Mouse (Mus musculus): ENCODE measurements around the gene Nfix. TPM values are rescaled to one million over a fixed set of nuclear protein-coding genes. Genes with fewer than 3 reads are reported as not detected.

The Nfix gene
- total RNA-seq, 1 experiment from 2014 or later = 26.3 TPM

DNA sequence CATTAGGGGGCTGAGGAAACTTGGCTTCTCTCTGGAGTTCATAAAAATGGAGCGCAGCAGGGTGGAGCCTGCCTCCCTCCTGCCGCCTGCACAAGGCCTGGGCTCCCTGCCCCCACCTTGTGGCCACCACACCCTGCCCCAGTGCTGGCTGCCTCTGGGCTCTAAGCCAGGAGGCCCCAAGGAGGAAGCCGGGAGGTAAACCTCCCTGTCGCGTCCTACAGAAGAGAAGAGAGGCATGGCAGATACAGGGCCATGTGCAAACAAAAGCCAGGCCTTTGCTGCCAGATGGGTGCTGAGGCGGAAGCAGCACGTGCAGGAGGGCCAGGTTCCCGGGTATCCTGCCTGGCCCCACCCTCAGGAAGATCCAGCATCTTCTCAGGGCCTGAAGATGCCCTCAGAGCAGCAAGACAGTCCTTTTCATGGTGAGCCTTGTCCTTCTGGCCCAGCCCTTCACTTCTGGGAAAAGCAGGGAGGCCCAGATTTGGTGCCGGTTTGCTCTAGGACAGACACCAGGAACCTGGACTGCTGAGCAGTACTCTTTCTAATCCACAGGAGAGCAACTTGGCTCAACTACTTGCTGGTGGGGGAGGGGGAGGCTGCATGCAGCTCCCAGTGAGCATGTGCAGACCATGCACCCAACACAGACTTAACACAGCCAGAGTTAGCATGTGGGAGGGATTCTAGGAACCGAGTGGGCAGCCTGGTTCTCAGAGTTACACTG, 77.1 kb downstream of the Nfix start, which contains the start of gene G430095P16Rik:
Gene G430095P16Rik, plus strand, starts transcription at position 158 of the 721 bp plus-strand sequence.
- ATAC-seq (replicated peaks in 1 of 2; ENCODE audit: insufficient read depth in 1 of 2, low FRiP score in 2 of 2, low TSS enrichment in 1 of 2, low read depth in 1 of 2, poor library complexity in 2 of 2, severe bottlenecking in 2 of 2) = peak; percentile 92 to 94

DNA sequence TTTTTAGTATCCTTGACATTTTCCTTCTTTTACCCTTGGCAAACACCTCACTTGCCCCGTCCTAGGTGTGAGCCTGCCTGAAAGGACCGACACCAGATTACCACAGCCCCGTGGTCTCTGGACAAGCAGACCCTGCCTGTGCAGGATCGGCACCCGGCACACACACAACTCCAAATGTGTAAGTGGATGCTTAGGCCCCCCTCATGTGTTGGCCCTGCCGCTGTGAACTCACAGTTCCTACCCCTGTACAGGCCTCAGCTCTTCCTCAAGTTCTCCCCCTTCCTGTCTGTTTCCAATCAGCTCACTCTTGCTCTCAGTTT, 77.7 kb downstream of the Nfix start:
- 0 out of 4 replicates have a peak, but pooled peaks of 1 of the 2 experiments have one; percentile 0 for ATAC-seq (replicated peaks in 1 of 2; ENCODE audit: insufficient read depth in 1 of 2, low FRiP score in 2 of 2, low TSS enrichment in 1 of 2, low read depth in 1 of 2, poor library complexity in 2 of 2, severe bottlenecking in 2 of 2)

DNA sequence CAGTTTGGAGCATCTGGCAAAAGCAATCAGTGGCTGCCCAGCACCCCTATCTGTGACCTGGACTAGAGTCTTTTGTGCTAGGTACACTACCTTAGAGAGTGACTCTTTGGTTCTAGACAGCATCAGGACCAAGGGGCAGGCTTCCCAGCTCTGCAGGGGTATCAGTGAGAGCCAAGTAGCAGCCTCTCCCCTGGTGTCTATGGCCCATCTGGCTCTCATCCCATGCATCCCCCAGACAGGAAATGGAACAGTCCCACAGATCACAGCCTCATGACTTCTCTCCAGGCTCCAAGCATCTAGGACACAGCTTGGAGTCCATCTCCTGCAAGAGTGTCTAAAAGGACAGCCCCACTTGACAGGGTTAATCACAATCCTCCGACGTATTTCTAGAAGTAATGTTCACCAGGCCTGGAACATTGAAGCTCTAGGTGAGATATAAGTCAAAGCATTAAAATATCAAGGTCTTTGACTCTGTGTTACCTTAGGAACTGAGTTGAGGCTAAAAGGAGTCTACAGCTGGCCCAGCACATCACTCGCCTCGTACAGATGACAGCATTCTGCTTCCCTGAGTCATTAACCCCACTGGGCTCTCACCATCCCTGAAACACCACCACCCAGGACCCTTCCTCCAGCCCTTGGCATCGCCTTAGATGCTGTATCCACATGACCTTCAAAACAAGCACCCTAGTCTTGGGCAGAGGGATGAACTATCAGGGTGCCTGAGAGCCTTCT, 81.0 kb downstream of the Nfix start:
- no peak for ATAC-seq (replicated peaks in 1 of 2; ENCODE audit: insufficient read depth in 1 of 2, low FRiP score in 2 of 2, low TSS enrichment in 1 of 2, low read depth in 1 of 2, poor library complexity in 2 of 2, severe bottlenecking in 2 of 2)

DNA sequence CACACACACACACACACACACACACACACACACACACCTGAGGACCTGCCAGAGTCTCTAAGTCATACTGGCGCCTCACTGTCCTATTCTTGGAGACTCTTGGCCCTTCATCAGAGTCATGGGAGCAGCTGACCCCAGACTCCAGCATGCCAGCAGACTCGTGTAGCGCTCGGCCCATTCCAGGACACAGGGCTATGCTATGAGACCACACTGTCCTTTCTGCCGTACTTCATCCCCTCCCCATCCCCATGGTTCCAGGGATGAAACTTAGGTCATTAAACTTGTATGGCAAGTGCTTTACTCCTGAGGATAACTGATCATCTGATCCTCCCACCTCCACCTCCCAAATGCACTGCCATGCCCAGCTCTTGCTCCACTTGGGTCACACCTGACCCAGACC, 81.7 kb downstream of the Nfix start:
- ATAC-seq (replicated peaks in 1 of 2; ENCODE audit: insufficient read depth in 1 of 2, low FRiP score in 2 of 2, low TSS enrichment in 1 of 2, low read depth in 1 of 2, poor library complexity in 2 of 2, severe bottlenecking in 2 of 2) = no peak

DNA sequence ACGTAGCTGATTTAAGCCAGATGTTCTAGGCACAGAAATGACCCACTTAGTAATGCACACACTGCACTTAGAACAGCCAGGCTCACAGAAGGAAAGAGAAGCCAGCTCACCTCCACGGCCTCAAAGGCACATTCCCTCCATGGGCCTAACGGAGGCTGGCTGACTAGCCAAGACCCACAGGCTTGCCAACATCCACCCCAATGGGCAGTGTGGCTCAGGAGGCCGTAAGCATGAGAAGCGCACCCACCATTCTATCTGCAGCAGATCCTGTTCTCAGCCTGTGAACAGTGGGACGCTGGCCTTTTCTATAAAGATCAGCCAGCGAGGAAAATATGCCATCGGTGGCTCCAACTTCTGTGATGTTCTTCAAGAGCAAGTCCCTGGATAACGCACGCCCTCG, 83.4 kb downstream of the Nfix start:
- ATAC-seq (replicated peaks in 1 of 2; ENCODE audit: insufficient read depth in 1 of 2, low FRiP score in 2 of 2, low TSS enrichment in 1 of 2, low read depth in 1 of 2, poor library complexity in 2 of 2, severe bottlenecking in 2 of 2) = no peak

DNA sequence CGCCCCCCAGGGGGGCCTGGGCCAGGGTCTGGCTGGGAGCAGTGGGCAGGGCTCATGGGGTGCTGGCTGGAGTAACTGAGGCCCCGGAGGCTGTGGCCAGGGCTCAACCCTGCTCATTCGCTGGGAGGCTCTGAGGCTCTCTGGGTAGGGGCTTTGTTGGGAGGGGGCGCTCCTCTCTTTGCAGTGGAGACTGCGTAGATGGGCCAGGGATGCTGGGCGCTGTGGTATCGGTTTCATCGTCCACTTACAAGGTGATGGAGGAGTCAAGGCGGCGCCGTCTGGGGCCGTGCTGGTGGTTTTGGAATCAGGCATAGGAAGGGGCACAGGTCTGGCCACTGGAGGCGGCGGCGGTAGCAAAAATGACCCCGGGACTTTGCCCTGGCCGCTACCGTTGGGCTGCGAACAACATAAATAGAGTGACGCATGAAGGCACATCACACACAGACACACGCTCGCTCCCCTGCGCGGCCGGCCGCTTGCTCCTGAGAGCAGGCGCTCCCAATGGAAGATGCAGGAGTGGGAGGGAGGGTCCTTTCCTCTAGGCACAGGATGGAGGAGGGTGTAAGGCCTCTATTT, 84.2 kb downstream of the Nfix start:
- ATAC-seq (replicated peaks in 1 of 2; ENCODE audit: insufficient read depth in 1 of 2, low FRiP score in 2 of 2, low TSS enrichment in 1 of 2, low read depth in 1 of 2, poor library complexity in 2 of 2, severe bottlenecking in 2 of 2) = no peak

DNA sequence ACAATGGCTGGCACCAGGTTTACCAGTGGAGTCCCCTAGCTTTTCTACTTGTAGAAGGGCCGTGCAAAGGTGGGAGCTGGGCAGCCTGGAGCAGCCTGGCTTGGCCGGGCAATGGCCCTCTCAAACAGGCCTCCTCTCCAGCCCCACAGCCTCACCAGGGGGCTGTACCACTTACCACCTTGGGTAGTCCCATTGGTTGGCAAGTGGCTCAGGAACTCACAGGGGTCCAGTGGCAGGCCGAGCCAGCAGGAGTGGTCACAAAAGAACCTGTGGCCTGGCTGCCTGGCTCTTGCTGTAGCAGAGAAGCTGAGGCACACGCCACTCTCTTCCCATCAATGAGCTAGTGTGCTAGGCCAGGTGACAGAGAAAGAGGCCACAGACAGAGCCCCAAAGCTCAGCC, 86.0 kb downstream of the Nfix start:
- ATAC-seq (replicated peaks in 1 of 2; ENCODE audit: insufficient read depth in 1 of 2, low FRiP score in 2 of 2, low TSS enrichment in 1 of 2, low read depth in 1 of 2, poor library complexity in 2 of 2, severe bottlenecking in 2 of 2) = no peak

DNA sequence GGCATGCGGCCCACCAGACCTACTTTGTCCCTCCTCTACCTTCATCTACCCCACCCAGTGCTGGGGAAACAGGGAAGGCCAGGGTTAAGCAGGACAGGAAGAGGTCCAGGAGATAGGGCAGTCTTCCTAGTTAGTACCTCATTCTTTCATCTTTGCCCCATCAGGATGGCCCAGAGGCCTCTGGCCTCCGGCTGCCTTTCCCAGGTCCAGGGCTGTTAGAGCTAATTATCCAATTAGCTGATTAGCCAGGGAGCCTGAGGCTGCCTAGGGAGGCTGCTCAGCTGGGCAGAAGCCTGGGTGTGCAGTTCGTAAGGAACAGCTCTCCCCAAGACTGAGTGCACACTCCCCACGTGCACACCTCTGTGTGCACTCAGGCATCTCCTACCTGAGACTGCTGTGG, 86.8 kb downstream of the Nfix start:
- no peak for ATAC-seq (replicated peaks in 1 of 2; ENCODE audit: insufficient read depth in 1 of 2, low FRiP score in 2 of 2, low TSS enrichment in 1 of 2, low read depth in 1 of 2, poor library complexity in 2 of 2, severe bottlenecking in 2 of 2)

DNA sequence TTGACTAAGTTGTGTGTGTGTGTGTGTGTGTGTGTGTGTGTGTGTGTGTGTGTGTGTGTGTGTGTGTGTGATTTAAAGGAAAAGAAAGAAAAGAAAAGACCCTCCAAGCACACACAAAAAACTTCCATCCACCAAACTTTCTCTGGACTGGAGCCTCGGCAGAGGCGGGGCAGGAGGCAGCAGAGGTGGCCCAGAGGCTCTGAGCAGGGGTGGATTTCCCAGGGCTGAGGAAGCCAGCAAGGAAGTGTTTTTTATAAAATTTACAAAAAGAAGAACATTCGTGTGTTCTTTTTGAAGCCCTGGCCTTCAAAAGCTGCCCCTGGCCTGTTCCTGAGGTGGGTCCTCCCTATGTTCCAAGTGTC, 87.4 kb downstream of the Nfix start:
- ATAC-seq (replicated peaks in 1 of 2; ENCODE audit: insufficient read depth in 1 of 2, low FRiP score in 2 of 2, low TSS enrichment in 1 of 2, low read depth in 1 of 2, poor library complexity in 2 of 2, severe bottlenecking in 2 of 2) = no peak

DNA sequence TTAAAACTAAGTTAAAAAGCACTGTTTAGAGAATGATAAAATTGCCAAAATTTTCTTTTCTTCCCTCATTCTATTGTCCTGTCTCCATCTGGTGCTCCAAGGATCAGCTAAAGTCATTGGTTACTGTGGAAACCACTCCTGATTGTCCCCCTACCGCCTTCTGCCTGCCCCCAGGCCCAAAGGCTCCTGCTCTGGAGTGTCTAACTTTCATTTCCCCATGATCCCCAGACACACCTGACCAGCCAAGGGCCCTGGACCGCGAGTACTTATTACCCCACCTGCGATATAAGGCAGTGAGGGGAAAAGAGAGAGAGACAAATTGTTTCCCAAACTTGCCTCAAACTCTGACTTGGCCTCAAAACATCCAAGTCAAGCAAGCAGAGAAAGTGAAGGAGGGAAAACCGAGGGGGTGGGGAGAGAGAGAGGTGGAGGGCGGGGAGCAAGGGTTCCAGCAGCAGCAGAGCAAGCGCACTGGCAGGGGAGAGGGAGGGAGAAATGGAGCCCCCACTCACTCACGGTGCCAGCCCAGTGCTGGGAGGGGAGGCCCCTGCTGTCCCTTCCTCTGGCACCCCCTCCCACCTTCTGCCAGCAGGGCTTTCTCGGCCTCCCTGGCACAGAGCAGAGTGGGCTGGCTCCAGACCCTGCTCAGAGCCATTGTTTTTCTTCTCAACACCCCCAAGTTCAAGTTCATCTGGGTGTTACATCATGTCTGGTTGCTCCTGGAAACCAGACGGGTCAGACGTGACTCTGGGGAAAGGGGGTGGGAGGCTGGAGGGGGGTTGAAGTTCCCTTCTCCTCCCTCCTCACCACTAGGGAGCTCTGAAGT, 88.0 kb downstream of the Nfix start:
- ATAC-seq (replicated peaks in 1 of 2; ENCODE audit: insufficient read depth in 1 of 2, low FRiP score in 2 of 2, low TSS enrichment in 1 of 2, low read depth in 1 of 2, poor library complexity in 2 of 2, severe bottlenecking in 2 of 2) = peak in 1 of 2 experiments; percentile 2; a peak in 1 of 4 replicates

DNA sequence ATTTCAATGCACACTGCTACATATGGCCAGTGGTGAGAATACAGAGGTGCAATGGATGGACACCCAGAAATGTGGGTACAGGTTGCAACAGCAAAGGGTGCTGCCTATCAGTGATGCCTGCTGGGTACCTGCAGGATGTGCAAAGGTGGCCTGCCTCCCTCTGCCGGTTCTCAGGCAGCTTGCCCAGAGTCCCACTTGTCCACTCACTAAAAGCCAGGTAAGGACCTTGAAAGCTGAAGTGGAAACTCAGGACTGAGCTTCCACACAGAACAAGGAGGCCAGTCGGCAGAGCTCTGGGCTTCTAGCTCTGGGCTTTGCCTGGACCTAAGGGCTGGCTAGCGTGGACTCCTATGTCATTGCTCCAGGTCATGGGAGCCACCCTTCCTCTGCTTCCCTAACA, 88.8 kb downstream of the Nfix start:
- no peak for ATAC-seq (replicated peaks in 1 of 2; ENCODE audit: insufficient read depth in 1 of 2, low FRiP score in 2 of 2, low TSS enrichment in 1 of 2, low read depth in 1 of 2, poor library complexity in 2 of 2, severe bottlenecking in 2 of 2)

DNA sequence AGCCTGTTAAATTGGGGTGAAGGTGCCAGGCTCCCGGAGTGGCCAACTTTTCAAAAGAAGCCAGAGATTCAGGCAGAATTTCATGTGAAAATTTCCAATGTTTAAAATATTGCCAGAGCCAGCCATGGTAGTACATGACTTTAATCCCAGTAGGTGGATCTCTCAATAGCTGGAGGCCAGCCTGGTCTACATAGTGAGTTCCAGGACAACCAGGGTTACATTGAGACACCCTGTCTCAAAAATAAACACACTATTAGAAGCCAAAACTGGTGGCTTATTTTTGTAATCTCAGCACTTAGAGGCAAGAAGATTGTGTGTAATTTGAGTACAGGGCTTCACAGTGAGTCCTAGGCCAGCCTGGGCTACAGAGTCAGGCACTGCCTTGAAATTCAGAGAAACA, 90.2 kb downstream of the Nfix start:
- ATAC-seq (replicated peaks in 1 of 2; ENCODE audit: insufficient read depth in 1 of 2, low FRiP score in 2 of 2, low TSS enrichment in 1 of 2, low read depth in 1 of 2, poor library complexity in 2 of 2, severe bottlenecking in 2 of 2) = no peak

DNA sequence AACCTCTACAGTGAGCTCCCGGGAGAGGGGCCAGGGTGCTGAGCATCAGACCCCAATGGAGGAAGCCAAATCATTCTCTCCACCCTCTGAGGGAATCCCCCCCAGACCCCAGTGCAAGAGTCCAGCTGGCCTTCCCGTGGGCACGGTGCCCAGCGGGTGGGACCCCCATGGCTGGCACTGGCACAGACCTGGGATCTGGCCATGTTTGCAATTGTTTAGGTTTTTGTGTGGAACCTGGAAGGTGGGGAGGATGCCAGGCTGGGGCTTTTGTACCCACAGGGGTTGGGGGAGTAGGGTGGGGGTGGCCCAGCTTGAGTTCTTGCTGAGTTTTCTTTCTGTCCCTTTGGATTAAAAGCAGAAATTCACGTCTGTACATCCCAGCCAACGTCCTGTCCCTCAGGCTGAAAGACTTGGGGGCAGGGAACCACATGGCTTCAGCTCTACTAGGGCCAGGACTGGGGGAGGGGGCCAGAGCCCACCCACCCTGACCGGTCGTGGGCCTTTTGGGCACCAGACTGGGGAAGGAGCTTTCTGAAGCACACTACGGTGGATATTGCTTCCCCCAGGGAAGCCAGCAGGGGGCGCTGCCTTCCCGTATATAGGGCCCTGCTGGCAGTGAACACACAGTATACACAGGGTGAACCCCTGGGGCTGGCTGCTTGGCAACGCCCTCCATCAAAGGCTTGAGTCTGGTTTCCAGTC, 91.2 kb downstream of the Nfix start:
- peak; percentile 49 to 63 for ATAC-seq (replicated peaks in 1 of 2; ENCODE audit: insufficient read depth in 1 of 2, low FRiP score in 2 of 2, low TSS enrichment in 1 of 2, low read depth in 1 of 2, poor library complexity in 2 of 2, severe bottlenecking in 2 of 2)

DNA sequence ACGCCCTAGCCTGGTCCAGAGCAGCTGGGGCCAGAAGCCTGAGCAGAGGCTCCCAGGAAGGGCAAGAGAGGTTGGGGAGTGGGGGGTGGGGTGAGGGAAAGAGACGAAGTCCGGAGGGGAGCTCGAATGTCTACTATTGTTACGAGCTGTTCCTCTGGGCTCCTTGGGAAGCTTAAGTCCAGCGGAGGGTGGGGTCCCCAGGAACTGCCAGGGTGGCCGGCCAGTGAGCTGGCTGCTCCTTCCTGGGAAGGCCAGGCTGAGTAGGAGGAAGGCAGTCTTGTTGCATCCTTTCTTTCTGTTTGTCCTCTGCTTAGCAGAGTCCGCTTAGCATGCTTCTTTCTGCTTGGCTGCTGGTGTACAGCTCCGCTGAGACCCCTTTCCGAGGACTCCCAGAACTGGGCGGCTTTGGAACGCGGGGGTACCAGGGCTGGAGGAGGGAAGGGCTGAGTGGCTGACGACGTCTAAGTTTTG, 92.0 kb downstream of the Nfix start:
- no peak for ATAC-seq (replicated peaks in 1 of 2; ENCODE audit: insufficient read depth in 1 of 2, low FRiP score in 2 of 2, low TSS enrichment in 1 of 2, low read depth in 1 of 2, poor library complexity in 2 of 2, severe bottlenecking in 2 of 2)

DNA sequence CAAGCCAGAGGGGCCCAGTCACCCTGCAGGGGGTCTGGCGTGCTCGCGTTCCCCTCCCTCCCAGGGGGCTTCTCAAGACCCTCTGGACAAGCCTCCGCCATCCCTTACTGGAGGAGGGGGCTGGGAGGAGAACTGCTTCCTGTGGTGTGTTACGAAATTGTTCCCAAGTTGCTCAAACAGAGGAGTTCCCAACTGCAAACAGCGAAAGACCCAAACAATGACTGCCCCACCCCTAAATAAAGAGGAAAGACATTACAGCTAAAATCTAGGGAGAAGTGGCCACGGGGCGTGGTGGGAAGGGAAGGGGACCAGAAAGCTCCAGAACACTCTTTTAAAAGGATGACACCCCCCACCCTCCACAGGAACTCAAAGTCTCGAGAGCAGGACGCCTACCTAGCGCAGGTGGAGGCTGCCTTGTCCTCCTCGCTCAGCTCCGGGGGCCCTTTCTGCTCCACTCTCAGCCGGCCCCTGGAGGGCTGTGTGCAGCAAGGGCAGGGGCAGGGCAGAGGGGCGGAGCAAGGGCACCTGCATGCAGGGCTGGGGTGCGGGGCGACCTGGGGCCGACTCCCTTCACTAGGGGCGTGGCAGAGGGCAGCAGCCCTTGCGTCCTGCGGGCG, 92.8 kb downstream of the Nfix start:
- peak; percentile 37 to 39; a peak in 3 of 4 replicates for ATAC-seq (replicated peaks in 1 of 2; ENCODE audit: insufficient read depth in 1 of 2, low FRiP score in 2 of 2, low TSS enrichment in 1 of 2, low read depth in 1 of 2, poor library complexity in 2 of 2, severe bottlenecking in 2 of 2)

DNA sequence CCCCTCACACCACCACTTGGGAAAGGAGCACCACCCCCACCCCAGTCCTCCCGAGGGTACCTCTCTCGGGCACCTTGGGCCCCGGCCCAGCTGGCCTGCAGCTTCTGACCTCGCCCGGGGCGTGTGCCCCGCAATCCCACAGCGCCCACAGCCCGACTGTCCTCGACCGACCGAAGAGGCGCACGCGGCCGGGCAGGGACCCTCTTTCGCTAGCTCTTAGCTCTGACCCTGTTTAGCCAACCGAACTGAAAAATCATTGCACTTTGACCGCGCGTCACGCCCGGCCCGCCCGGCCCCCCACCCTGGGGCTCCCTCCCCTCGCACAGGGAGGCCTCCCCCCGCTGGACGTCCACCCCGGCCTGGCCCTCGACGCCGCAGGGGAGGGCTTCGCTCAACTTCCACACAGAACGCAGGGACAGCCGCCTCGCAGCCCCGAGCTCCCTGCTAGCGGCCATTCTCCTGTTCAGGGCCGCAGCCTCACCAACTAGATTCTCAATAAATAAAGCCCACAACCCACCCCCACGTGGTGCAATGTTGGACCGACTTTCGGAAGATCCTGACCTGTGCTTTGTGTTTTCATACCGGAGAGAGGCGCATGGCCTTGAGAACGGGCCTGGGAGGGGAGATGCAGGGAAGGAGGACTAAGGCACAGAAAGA, 93.4 kb downstream of the Nfix start:
- ATAC-seq (replicated peaks in 1 of 2; ENCODE audit: insufficient read depth in 1 of 2, low FRiP score in 2 of 2, low TSS enrichment in 1 of 2, low read depth in 1 of 2, poor library complexity in 2 of 2, severe bottlenecking in 2 of 2) = no peak

All from hematopoietic stem cell, adult 5-6 weeks (primary cell).